Mouse (Mus musculus) left cerebral cortex, adult 6 months (tissue): ENCODE results near the gene Vmn2r49. TPM values are rescaled to one million over a fixed set of nuclear protein-coding genes. Genes with fewer than 3 reads are reported as not detected.

Source experiments
- long read RNA-seq, 2 experiments: library from polyadenylated mRNA; unstranded; transcript quantifications; one replicate each; pipeline ENCODE4 v2.0.0; 2019 to 2020
- polyA plus RNA-seq: library from polyadenylated mRNA; unstranded; fragments of <200 nt; fragmentation: Nextera tagmentation; gene quantifications from 2 replicates; pipeline ENCODE4 v1.2.3, GENCODE M21; 2021

Vmn2r49 gene
- not detected in 2 replicates for polyA plus RNA-seq
- long read RNA-seq, experiment 1 = 0 reads
- long read RNA-seq, experiment 2 = 0 reads

GRCm38 (mm10) chr7:9992157-9992556 lies at the start of gene Vmn2r49:
Gene Vmn2r49 (minus strand): TSS chr7:9992257.

GRCm38 (mm10) chr7:9953485-9953884 lies 38.6 kb downstream of the Vmn2r49 start, which contains the start of gene Vmn2r48:
Gene Vmn2r48 (minus strand): TSS chr7:9953585.

Other genes with a start within 250 kb of the Vmn2r49 start
- not detected in 2 replicates for gene Vmn2r46, start 221.7 kb downstream of the Vmn2r49 start, polyA plus RNA-seq
- gene Vmn2r47, start 150.9 kb downstream of the Vmn2r49 start, polyA plus RNA-seq = not detected in 2 replicates
- gene Vmn2r48, start 38.7 kb downstream of the Vmn2r49 start, polyA plus RNA-seq = not detected in 2 replicates
- not detected in 2 replicates for gene Vmn2r50, start 61.0 kb upstream of the Vmn2r49 start, polyA plus RNA-seq
- gene Vmn2r51, start 113.5 kb upstream of the Vmn2r49 start, polyA plus RNA-seq = not detected in 2 replicates
- gene Vmn2r52, start 184.3 kb upstream of the Vmn2r49 start, polyA plus RNA-seq = not detected in 2 replicates